Mouse (Mus musculus): ENCODE measurements around the gene Ppp2ca.
A peak's percentile ranks its signal among the peaks of the same experiment; 100 is the strongest.

Ppp2ca gene

GRCm38 (mm10) chr11:52098398-52098946, at the start of gene Ppp2ca:
Ppp2ca (plus strand) TSS chr11:52098681.
- DNase-seq: peak; percentile 98 to 99

DNA sequence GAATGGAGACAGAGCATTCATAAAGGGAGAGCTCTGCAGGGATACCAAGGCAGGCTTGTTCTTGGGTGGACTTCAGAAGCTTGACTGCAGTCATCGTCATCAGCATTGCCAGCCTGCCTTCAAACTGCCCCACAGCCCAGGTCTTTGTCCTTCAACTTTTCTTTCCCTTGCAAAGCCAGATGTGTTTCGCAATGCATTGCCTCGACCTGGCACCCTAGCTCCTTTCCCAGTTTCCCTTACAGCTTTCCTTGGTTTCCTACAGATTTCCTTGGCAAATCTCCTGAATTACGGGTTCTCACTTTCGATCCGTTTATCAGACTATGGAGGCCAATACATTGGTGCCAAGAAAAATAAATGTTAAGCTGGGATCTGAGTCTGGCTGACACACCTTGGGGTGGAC, 45.1 kb upstream of the Ppp2ca start:
- no peak for DNase-seq

DNA sequence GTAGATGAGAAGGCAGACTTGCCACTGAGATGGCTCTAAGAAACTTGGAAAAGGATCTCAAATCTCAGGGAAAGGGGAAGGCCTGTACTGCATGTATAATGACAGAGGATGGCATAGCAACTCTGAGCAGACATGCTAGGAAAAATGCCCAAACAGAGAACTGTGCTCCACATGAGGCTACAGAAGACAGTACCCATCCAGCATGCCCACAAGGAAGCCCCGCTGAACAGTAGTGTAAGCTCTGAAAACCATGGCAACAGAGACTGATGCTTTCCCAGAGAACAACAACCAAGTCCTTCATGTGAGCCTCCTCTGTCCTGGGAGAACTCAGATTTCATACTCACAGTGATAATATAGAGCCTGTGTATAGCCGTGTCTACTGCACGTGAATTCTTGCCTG, 43.8 kb upstream of the Ppp2ca start:
- no peak for DNase-seq

- DNase-seq: no peak
Measured at GRCm38 (mm10) chr11:52056198-52056597, 42.3 kb upstream of the Ppp2ca start.

GRCm38 (mm10) chr11:52059001-52059400, 39.5 kb upstream of the Ppp2ca start:
- no peak for DNase-seq

- no peak for DNase-seq
Measured at GRCm38 (mm10) chr11:52060315-52060714, 38.2 kb upstream of the Ppp2ca start.

- DNase-seq: no peak
Measured at GRCm38 (mm10) chr11:52062406-52062805, 36.1 kb upstream of the Ppp2ca start.

- DNase-seq: no peak
Measured at GRCm38 (mm10) chr11:52064398-52064797, 34.1 kb upstream of the Ppp2ca start.

DNA sequence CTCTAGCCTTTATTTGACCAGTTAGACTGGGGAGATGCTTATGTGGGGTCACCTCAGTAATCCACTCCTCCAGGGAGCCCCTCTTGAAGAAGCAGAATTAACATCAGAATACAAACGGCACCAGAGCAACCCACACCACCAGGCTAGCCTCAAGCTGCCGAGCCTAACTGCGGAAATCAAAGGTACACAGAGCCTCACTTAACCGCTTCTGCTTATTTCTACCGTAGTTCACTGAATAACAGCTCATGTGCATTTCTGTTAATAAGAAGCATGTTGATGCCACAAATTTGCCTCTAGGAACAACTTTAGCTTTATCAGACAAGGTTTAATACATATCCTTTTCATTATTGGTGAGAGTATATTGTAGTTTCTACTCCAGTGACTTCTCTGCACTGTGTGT, 32.6 kb upstream of the Ppp2ca start:
- no peak for DNase-seq

GRCm38 (mm10) chr11:52071768-52072167, 26.7 kb upstream of the Ppp2ca start:
- no peak for DNase-seq

- DNase-seq: no peak
Measured at GRCm38 (mm10) chr11:52073528-52074170, 24.8 kb upstream of the Ppp2ca start.

DNA sequence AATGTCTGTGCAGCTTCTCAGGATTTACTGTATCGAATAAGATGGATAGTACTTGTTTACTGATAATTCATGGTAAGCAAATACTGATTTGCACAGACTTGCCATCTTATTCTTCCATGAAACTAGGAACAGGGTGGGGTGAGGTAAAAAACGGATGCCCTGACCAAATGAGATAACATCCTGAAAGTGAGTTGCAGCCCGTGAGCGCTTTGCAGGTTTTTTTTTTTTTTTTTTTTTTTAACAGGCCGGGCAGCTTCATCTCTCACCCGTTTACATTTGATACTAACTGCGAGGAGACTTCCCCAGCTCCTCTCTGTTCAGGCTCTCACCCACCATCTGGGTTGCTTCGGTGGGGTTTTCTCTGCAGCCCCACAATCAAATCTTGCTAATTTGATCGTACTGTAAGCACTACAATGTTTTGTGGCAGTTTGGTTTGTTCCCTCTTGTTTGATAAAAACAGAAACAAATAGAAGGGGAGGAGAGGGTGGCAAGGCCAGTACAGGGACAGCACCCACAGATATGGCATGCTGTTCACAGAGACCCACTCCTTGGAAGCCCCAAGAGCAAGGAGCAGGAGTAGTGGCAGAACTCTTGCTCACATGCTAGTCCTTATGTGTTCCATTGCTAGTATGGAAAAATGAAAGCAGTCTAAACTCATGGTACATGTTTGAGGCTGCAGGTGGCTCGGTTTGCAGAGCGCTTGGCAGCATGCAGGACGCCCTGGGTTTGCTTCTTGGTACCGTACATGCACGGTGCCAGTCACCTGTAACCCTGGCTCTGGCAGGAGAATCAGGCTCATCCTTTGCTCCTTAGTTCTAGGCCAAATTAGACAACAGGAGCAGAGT, 23.6 kb upstream of the Ppp2ca start:
- DNase-seq: no peak

DNA sequence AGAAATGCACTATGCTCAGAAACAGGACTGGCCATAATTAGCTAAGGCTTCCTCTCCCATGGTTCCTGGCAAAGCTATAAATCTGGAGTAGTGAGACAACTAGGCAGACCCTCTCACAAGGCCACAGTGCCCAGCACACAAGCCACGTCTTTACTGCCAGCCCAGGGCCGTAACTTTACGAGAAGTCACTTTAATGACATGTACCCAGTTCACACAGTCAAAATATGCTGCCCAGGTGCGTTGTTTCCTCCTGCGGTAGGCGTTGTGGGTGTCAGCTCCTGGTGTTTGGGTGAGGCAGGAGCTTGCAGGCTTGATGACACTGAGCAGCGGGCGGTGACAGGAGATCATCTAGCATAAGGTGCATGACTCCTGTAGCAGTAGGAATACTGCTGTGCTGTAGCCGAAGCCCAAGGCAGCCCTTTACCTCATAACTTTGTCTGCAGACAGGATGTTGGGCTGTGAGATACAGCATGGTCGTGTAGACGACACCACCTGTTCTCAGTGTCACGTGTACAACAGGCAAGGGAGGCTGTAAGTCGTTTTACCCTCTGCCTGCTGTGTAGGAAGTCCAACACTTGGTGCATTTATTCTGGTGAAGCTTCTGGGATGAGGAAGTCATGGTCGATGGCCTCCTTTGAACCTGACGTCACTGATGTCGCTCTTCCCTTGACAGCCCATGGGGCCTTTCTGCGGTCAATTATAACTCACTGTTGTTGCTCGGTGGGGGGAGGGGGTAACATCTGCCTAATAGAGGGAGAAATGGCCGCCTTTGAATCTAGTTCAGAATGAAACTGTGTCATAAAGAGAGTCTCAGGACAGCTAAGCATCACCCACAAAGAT, 22.5 kb upstream of the Ppp2ca start:
- no peak for DNase-seq

- no peak for DNase-seq
Measured at GRCm38 (mm10) chr11:52076742-52077352, 21.6 kb upstream of the Ppp2ca start.

- DNase-seq: no peak
Measured at GRCm38 (mm10) chr11:52077939-52078338, 20.5 kb upstream of the Ppp2ca start.

DNA sequence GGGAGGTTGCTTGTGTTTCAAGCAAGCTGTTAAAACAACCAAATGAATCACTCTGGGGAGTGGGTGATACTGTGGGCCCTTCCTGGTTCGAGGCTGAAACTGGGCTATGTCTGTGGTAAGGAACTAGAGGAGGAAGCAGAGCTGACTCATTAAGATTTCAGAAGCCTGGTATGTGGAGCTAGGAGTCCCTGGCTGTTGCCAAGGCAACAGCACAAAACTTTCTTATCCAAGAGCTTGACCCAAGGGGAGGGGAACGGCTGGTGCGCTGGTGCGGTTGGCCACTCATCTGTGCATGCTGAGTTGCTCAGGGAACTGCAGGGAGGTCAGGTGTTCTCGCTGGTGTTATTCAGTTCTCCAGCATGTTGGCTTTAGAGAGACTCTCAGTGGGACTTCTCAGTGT, 18.5 kb upstream of the Ppp2ca start:
- no peak for DNase-seq

DNA sequence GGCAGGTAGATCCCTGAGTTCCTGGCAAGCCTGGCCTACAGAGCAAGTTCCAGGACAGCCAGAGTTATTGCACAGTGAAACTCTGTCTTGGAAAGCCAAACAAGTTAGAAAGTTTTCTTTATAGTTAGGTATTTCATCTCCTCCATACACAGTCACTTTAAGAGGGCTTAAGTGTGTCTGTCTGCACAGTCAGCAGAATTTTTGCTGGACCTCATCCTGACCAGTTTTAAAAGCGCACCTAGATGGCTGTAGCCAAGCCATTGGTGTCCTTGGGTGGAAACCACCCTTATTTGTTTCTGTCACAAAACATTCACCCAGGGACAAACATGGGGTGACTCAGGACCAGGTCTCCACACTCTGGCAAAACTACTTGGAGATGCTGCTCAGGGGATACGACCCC, 17.8 kb upstream of the Ppp2ca start:
- DNase-seq: no peak

DNA sequence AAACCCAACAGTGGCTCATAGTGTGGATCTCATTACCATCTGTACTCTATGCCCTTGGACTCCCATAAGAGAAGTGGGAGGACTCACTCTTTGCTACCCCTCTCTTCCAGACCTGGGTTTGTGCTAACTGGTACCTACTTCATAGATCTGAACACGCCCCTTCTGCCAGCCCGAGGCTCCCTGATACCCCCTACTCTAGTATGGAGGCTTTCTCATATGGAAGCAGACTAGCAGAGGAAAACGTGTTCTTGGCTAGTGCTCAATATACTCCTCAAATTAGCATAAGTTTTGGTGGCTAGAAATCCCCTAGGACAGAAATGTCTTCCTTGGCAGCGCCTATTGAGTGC, 12.7 kb upstream of the Ppp2ca start:
- DNase-seq: no peak

- DNase-seq: peak; percentile 33 to 54
Measured at GRCm38 (mm10) chr11:52086204-52086864, 12.1 kb upstream of the Ppp2ca start.

DNA sequence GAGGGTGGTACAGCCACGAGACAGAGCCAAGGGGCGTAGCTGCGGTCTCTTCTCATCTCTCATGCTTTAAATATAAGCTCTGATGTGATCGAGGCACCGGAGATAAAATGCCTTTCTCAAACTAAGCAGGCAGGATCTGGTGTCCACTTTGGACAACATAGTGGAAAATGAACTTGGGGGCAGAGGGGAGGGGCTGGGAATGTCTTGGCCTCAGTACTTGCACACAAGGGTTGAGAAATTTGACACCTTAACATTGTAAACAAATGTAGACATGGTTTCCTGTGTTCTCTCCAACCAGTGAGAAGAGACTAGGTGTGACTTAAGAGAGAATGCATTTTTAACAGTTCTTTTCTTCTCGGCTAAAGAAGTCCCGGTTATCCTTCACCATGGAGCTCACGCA, 9.2 kb upstream of the Ppp2ca start:
- no peak for DNase-seq

- no peak for DNase-seq
Measured at GRCm38 (mm10) chr11:52091261-52091660, 7.2 kb upstream of the Ppp2ca start.

DNA sequence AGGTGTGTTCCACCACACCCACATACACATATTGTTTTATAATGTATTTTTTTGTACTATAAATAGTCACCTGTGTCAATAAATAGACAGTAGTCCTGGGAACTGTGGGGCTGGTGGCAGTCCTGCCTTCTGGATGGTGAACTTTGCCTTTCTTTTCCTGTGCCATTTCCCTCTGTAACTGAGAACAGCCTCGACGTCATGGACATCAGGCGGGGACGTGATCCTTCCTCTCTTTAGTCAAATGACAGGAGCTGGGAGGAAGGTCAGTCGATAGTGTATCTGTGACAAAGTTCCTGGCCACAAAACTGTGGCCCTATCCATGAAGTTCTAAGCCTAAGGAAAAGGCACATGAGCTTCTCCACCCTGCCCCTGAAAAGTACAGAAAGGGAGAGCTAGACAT, 3.9 kb upstream of the Ppp2ca start:
- DNase-seq: no peak
